Mouse (Mus musculus): ENCODE results near the gene Pdia6. TPM values are rescaled to one million over a fixed set of nuclear protein-coding genes. Genes with fewer than 3 reads are reported as not detected.

The Pdia6 gene
- polyA plus RNA-seq, 1 experiment from 2014 or later, result 312 TPM

DNA sequence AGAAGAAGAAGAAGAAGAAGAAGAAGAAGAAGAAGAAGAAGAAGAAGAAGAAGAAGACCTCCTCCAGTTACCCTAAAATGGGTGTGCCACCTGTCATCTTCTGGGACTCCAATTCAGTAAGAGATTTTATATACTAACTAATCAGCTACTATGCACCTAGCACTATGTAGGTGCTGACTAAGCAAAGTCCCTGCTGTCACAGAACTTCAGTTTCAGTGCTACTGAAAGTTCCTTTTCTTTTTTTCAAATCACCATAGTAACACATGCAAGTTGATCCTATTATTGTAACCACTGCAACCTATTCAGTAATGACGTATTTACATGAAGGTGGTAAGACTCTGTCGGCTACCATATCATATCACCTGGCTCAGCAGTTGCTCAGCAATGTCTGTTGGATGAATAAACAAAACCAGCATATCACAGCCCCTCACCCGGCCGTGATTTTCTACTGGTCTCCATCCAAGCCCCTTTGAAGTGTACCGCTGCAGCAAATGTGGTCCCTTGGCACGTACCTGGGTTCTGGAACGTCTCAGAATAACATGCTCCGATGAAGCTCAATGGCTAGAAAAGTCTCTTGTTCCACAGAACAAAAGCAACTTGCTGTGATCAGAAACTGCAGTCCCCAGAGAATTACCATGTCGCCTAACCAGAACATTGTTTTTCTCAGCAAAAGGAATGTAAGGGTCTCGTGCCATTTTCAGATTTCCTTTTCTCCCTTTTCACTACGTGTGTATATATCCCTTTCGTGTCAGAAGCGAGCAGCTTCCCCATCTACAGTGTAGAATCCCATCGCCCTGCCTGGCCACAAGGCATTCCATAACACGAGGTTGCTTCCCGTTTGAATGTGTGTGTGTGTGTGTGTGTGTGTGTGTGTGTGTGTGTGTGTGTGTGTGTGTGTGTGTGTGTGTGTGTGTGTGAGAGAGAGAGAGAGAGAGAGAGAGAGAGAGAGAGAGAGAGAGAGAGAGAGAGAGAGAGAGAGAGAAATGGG, 44.8 kb downstream of the Pdia6 start:
- Histone ChIP-seq H3K4me3 (no peak overlapping the region), H3K9ac (no peak overlapping the region), H3K36me3 (no peaks in the 10 kb centered on the region), H3K27ac (no peak overlapping the region), H3K9me3 (replicated peaks) (no peaks in the 10 kb centered on the region), H3K4me1 (no peaks in the 10 kb centered on the region), H3K27me3 (replicated peaks) (no peaks in the 10 kb centered on the region), H3K4me2 (no peak overlapping the region)
- WGBS (ENCODE audit: insufficient replicate concordance), result 66% methylated on average over 16 of the region's 16 CpGs
- ATAC-seq, result no peak

DNA sequence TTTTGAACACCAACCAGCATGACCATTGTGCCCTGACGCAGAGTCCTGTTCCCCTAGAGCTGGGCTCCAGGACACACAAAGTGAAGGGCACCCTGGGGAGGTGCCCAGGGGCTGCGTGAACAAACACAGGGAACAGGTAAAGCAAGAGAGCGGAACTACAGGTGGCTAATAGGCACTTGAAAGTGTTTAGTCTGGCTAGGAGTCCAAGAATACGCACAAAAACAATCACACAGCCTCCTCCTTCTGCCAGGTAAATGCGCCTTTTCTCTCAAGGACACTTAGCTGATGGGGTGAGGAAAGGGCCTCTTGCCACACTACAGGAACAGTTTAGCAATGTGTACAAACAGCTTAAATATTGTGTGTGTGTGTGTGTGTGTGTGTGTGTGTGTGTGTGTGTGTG, 49.8 kb downstream of the Pdia6 start:
- no peaks in the 10 kb centered on the region for H3K9me3 ChIP-seq (replicated peaks)
- no peak for ATAC-seq
- H3K4me3 ChIP-seq, result no peak overlapping the region
- no peaks in the 10 kb centered on the region for H3K36me3 ChIP-seq
- 0 out of 2 replicates have a peak, but pooled peaks cover 5% of the 10 kb centered on the region for H3K27me3 ChIP-seq (replicated peaks)
- H3K27ac ChIP-seq, result no peak overlapping the region
- WGBS (ENCODE audit: insufficient replicate concordance), result 65% methylated on average over 5 of the region's 5 CpGs
- H3K9ac ChIP-seq, result no peak overlapping the region
- H3K4me2 ChIP-seq, result no peak overlapping the region
- H3K4me1 ChIP-seq, result no peaks in the 10 kb centered on the region

DNA sequence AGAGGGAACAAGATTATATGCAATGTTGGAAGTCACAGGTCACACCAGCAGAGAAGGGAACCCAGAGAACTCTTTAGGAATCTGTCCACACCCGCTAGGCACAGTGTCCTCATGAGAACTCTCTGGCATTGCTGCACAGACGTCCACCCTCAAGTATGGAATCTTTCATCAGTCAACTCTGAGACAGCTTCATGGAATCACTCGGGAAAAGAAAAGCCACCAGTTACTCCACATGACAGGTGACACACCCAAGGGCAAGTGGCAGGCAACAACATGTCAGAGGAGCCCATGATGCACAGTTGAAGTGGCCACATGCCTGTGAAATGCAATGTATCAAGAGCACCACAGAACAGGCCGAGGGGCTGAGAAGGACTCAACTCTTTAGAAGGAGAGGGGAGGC, 51.6 kb downstream of the Pdia6 start:
- 50% methylated on average over 4 of the region's 4 CpGs for WGBS (ENCODE audit: insufficient replicate concordance)
- Histone ChIP-seq H3K9ac (no peak overlapping the region), H3K9me3 (replicated peaks) (no peaks in the 10 kb centered on the region), H3K27ac (no peak overlapping the region), H3K36me3 (no peaks in the 10 kb centered on the region), H3K4me1 (no peaks in the 10 kb centered on the region), H3K4me2 (no peak overlapping the region), H3K4me3 (no peak overlapping the region), H3K27me3 (replicated peaks) (peaks cover 14% of the 10 kb centered on the region)
- no peak for ATAC-seq

DNA sequence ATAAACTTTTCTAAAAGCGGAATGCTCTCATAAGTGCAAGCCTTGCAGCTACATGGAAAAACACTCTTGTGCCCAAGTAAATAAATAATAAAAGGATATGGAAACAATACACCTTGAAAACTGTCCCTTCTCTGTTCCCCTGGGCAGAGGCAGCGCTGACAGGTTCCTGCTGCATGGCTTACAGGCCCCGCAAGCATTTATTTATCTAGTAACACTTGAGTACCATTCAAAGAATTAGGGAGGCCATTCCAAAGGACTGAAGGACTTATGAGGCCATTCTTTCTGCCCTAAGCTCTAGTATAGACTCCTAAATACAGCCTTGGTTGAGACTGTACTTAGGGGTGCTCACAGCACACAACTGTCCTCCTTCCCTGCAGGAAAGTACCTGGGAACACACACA, 52.1 kb downstream of the Pdia6 start:
- H3K27me3 ChIP-seq (replicated peaks), result peaks cover 19% of the 10 kb centered on the region
- H3K4me2 ChIP-seq, result no peak overlapping the region
- H3K36me3 ChIP-seq, result no peaks in the 10 kb centered on the region
- no peak overlapping the region for H3K4me3 ChIP-seq
- no peaks in the 10 kb centered on the region for H3K9me3 ChIP-seq (replicated peaks)
- ATAC-seq, result no peak
- 71% methylated on average over 3 of the region's 3 CpGs for whole genome bisulfite sequencing (ENCODE audit: insufficient replicate concordance)
- no peak overlapping the region for H3K9ac ChIP-seq
- H3K4me1 ChIP-seq, result no peaks in the 10 kb centered on the region
- no peak overlapping the region for H3K27ac ChIP-seq

DNA sequence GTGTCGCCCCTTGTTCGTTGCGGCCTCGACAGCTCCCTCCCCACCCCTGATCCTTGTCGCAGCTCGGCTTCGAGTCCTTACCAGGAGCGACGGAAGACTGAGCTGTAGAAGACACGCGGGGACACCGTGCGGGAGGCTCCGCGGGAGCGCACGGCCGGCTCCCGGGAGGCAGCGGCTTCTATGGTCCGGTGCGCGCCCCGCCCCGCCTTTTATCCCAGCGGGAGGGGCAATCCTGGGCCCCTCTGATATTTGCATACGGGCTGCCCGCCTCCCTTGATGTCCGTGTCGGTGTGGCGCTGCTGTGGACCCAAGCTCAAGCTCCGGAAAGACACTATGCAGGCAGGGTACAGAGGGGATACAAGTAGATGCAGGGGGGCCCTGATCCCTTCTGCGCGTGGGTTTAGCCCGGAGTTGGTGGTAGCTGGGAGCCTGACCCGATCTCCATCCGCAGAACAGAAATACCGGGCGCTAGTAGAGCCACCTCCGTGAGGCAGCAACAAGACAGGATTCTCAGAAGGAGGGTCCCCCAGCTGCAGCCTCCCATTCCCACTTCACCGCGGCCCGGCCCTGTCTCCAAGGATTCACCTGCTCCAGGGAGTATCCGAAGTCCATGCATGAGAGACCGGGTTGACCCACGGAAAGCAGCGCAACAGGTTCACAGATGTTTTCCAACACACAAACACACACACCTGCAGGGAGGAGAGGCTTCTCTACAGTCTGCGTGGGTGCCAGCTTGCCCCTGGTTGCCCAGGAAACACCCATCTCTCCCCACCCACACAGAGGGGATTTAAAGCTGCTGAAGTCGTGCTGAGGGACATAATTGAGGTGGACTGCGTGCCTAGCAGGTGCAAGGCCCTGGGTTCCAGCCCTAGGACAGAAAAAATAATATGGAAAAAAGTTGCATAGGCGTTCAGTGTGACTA, 58.5 kb downstream of the Pdia6 start:
- no peak overlapping the region for H3K27ac ChIP-seq
- H3K36me3 ChIP-seq, result no peaks in the 10 kb centered on the region
- peak overlapping the region; percentile 7; the same call in 1 of the 2 replicates for H3K9ac ChIP-seq
- H3K27me3 ChIP-seq (replicated peaks), result peaks cover 60% of the 10 kb centered on the region
- ATAC-seq, result no peak
- peaks cover 7% of the 10 kb centered on the region; the same call in 1 of the 2 replicates for H3K4me1 ChIP-seq
- H3K4me2 ChIP-seq, result peak overlapping the region; percentile 67
- no peaks in the 10 kb centered on the region for H3K9me3 ChIP-seq (replicated peaks)
- 5% methylated on average over 51 of the region's 51 CpGs for WGBS (ENCODE audit: insufficient replicate concordance)
- peak overlapping the region; percentile 44 for H3K4me3 ChIP-seq

DNA sequence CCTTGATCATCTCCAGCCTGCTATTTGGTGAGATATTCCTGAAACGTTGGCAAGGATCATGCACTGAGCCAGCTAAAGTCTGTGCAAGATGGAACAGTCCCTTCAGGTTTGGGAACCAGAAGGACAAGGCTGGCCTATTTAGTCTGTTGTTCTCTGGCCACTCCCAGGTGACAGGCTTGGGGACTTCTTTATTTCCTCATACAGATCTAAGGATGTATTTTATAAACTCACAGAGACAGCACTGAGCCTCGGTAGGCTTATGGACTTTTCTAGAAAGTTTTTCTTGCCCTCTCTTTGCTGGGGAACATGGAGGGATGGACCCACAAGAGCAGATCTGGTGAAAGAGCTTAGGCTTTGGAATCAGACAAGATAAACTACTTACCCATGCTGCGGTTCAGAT, 62.9 kb downstream of the Pdia6 start, which contains the start of gene Atp6v1c2:
Atp6v1c2 (minus strand) TSS at position 101 of the 400 bp plus-strand sequence.
- ATAC-seq, result no peak
- H3K4me3 ChIP-seq, result no peak within 1 kb of the TSS
- H3K9me3 ChIP-seq (replicated peaks), result no peaks in the 10 kb centered on the region
- no peaks in the 10 kb centered on the region for H3K36me3 ChIP-seq
- peaks cover 45% of the 10 kb centered on the region for H3K27me3 ChIP-seq (replicated peaks)
- H3K9ac ChIP-seq, result no peak within 1 kb of the TSS
- WGBS (ENCODE audit: insufficient replicate concordance), result 68% methylated on average over 3 of the region's 3 CpGs
- H3K27ac ChIP-seq, result no peak within 1 kb of the TSS
- peaks cover 4% of the 10 kb centered on the region; the same call in 1 of the 2 replicates for H3K4me1 ChIP-seq
- no peak within 1 kb of the TSS for H3K4me2 ChIP-seq

DNA sequence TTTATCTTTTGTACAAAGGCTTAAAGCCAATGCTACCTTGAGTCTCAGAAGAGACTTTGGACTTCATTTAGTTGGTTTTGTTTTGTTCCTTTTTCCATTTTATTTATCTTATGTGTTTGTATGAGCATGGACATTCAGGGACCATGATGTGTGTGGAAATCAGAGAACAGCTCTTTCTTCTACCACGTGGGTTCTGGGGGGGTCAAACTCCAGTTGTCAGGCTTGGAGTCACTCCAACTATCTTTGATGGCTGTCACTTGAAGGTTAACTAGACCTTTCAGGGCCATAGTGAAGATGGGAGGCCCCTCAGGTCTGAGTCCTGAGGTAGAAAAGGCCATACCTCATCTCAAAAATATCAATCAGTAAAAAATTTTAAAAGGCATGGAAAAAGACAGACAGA, 67.1 kb downstream of the Pdia6 start:
- no peak overlapping the region for H3K4me3 ChIP-seq
- H3K4me1 ChIP-seq, result no peaks in the 10 kb centered on the region
- H3K36me3 ChIP-seq, result no peaks in the 10 kb centered on the region
- ATAC-seq, result no peak
- H3K27me3 ChIP-seq (replicated peaks), result peaks cover 9% of the 10 kb centered on the region
- H3K4me2 ChIP-seq, result no peak overlapping the region
- H3K9ac ChIP-seq, result no peak overlapping the region
- no peak overlapping the region for H3K27ac ChIP-seq
- no peaks in the 10 kb centered on the region for H3K9me3 ChIP-seq (replicated peaks)
- WGBS (ENCODE audit: insufficient replicate concordance), result 17% methylated on average over 1 of the region's 1 CpGs

Other genes with a start within 250 kb of the Pdia6 start
- gene Kcnf1, start 89.7 kb upstream of the Pdia6 start, polyA plus RNA-seq (2016; fragmentation: Nextera tagmentation; extraction: Ambion mirVana), result 0.41 and 0.49 TPM in 2 replicates
- 0.12 and 0.16 TPM in 2 replicates for gene Atp6v1c2, start 62.8 kb downstream of the Pdia6 start, polyA plus RNA-seq (2016; fragmentation: Nextera tagmentation; extraction: Ambion mirVana)
- 26.4 and 26.5 TPM in 2 replicates for gene Nol10, start 81.9 kb downstream of the Pdia6 start, polyA plus RNA-seq (2016; fragmentation: Nextera tagmentation; extraction: Ambion mirVana)

Measured in liver, embryonic 12.5 days (tissue).